Mouse (Mus musculus) spleen, adult 2 months (tissue): ENCODE results near the gene Kcnc3. TPM values are rescaled to one million over a fixed set of nuclear protein-coding genes. Genes with fewer than 3 reads are reported as not detected.

ENCODE experiments used
- DNase-seq, 2 experiments: peaks; one replicate each; pipeline versions ENCODE4 v3.0.0 to v3.0.0-alpha.2; 2012 to 2021; ENCODE audit warnings: low spot score in 2 of 2, low read depth in 1 of 2
- H3K27ac ChIP-seq: fragments of 200-500 bp; 2 replicates; pipeline ENCODE4 v1.5.1; 2012; ENCODE audit warnings: low read length, inconsistent platforms; ENCODE audit not compliant: insufficient read depth
- H3K27me3 ChIP-seq: fragments of 200-500 bp; 2 replicates; pipeline ENCODE4 v1.6.1; 2012; ENCODE audit warnings: mild to moderate bottlenecking, moderate library complexity, low read length, inconsistent platforms; ENCODE audit not compliant: control insufficient read depth, insufficient read depth
- H3K36me3 ChIP-seq: fragments of 200-500 bp; 2 replicates; pipeline ENCODE4 v1.6.1; 2012; ENCODE audit warnings: mild to moderate bottlenecking, low read length, inconsistent platforms; ENCODE audit not compliant: control insufficient read depth, insufficient read depth
- H3K4me1 ChIP-seq: fragments of 200-500 bp; 2 replicates; pipeline ENCODE4 v1.6.1; 2011; ENCODE audit warnings: inconsistent platforms; ENCODE audit not compliant: control insufficient read depth, insufficient read depth, insufficient read length
- H3K4me3 ChIP-seq: fragments of 200-500 bp; 2 replicates; pipeline ENCODE4 v1.5.1; 2011; ENCODE audit warnings: mild to moderate bottlenecking, inconsistent platforms; ENCODE audit not compliant: insufficient read depth, insufficient read length; ENCODE audit errors: extremely low read depth
- CTCF ChIP-seq: fragments of 200-500 bp; IDR thresholded peaks from 2 replicates; pipeline ENCODE4 v1.5.1; 2011; ENCODE audit warnings: mild to moderate bottlenecking, inconsistent platforms; ENCODE audit not compliant: insufficient read depth, insufficient read length, insufficient replicate concordance; ENCODE audit errors: extremely low read depth
- POLR2A ChIP-seq: fragments of 200-500 bp; IDR thresholded peaks from 2 replicates; pipeline ENCODE4 v1.6.1; 2011; ENCODE audit warnings: low read depth, low read length, inconsistent platforms
- WGBS: fragments of 180-500 bp; shearing (Covaris S2); methylation state at CpG from one replicate; pipeline ENCODE4 v1.1.7; 2018; 5-methylcytosine and 5-hydroxymethylcytosine counted together
- polyA plus RNA-seq: library from polyadenylated mRNA; depleted of rRNA; stranded (reverse); fragments of >200 nt; gene quantifications from 2 replicates; pipeline ENCODE4 v1.2.3, GENCODE M21; 2012; rRNA removed

Gene Kcnc3
- 3.5 and 4.2 TPM in 2 replicates for polyA plus RNA-seq

DNA sequence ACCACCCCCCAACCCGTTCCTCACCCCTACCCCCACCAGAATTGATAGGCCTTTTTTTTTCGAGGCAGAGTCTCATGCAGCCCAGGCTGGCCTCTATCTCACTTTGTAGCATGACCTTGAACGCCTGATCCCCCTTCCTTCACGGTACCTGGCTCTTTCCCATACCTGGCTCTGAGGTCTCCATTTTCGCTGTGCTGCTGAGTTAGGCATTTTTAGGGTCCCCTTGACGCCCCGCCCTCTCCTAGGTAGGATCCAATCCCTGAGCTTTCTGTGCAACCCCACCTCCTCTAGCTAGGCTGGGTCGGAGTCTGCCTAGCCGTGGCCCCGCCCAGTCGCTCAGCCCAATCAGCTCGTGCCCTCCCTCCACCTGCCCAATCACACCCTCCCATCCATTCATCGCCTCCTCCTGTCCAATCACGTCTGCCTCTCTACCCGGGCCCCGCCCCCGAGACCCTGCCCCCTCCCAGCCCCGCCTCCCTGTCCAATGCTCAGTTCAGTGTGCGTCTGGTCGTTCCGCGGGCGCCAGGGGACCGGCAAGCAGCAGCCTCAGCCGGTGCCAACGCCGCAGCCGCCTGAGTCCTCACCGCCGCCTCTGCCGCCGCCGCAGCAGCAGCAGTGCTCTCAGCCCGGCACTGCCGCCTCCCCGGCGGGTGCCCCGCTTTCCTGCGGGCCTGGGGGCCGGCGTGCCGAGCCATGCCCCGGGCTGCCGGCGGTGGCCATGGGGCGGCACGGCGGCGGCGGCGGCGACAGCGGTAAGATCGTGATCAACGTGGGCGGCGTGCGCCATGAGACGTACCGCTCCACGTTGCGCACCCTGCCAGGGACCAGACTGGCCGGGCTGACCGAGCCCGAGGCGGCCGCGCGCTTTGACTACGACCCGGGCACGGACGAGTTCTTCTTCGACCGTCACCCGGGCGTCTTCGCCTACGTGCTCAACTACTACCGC is at the start of gene Kcnc3:
Gene Kcnc3, plus strand, starts transcription at position 263 of the 946 bp plus-strand sequence.
- TF ChIP-seq POLR2A (peak; percentile 68), CTCF (no peak)
- Histone ChIP-seq H3K27ac (no peak within 1 kb of the TSS), H3K4me3 (peak within 1 kb of the TSS; percentile 56), H3K27me3 (peaks cover 14% of the 10 kb centered on the region), H3K4me1 (peaks cover 28% of the 10 kb centered on the region), H3K36me3 (no peaks in the 10 kb centered on the region)
- peak; percentile 87 to 92 for DNase-seq
- 1% methylated on average over 80 of the region's 80 CpGs for WGBS

GRCm38 (mm10) chr7:44542555-44542954 is 47.9 kb upstream of the Kcnc3 start:
- TF ChIP-seq CTCF (no peak), POLR2A (no peak)
- no peak overlapping the region for H3K27ac ChIP-seq
- no peaks in the 10 kb centered on the region for H3K27me3 ChIP-seq
- no peak overlapping the region for H3K4me3 ChIP-seq
- no peak for DNase-seq
- WGBS, result 76% methylated on average over 11 of the region's 11 CpGs
- H3K4me1 ChIP-seq, result peaks cover 9% of the 10 kb centered on the region; the same call in 1 of the 2 replicates
- H3K36me3 ChIP-seq, result peaks cover 49% of the 10 kb centered on the region

DNA sequence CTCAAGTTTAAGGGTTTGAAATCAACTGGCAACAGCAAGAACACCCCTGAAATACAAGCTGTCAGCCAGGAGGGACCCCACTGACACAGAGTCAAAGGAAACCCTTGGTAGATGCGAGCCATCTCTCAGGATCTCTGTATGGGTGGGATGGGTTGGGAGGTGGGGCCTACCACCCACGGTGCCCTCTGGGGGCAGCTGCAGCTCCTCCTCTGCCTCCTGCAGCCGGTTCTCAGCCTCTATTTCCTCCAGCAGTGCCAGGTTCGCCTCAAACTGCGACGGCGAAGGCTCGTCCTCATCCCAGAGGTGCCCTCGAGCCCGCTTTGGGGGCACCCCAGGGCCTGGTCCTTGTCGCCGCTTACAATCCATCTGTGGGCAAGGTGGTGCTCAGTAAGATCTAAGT is 47.4 kb upstream of the Kcnc3 start:
- peaks cover 44% of the 10 kb centered on the region for H3K36me3 ChIP-seq

GRCm38 (mm10) chr7:44546274-44546673 is 44.2 kb upstream of the Kcnc3 start:
- H3K4me3 ChIP-seq, result no peak overlapping the region
- 0 out of 2 replicates have a peak overlapping the region, but pooled peaks have one; percentile 4 for H3K27ac ChIP-seq
- H3K36me3 ChIP-seq, result peaks cover 34% of the 10 kb centered on the region
- peaks cover 12% of the 10 kb centered on the region; the same call in 1 of the 2 replicates for H3K4me1 ChIP-seq
- TF ChIP-seq CTCF (no peak), POLR2A (no peak)
- no peak for DNase-seq
- H3K27me3 ChIP-seq, result no peaks in the 10 kb centered on the region
- WGBS, result 54% methylated on average over 3 of the region's 3 CpGs

More for the DNA sequence above, 47.4 kb upstream of the Kcnc3 start:
- H3K4me1 ChIP-seq, result peaks cover 12% of the 10 kb centered on the region; the same call in 1 of the 2 replicates
- H3K27me3 ChIP-seq, result no peaks in the 10 kb centered on the region
- no peak overlapping the region for H3K27ac ChIP-seq
- DNase-seq, result no peak
- WGBS, result 82% methylated on average over 12 of the region's 12 CpGs
- TF ChIP-seq CTCF (no peak), POLR2A (no peak)
- no peak overlapping the region for H3K4me3 ChIP-seq

DNA sequence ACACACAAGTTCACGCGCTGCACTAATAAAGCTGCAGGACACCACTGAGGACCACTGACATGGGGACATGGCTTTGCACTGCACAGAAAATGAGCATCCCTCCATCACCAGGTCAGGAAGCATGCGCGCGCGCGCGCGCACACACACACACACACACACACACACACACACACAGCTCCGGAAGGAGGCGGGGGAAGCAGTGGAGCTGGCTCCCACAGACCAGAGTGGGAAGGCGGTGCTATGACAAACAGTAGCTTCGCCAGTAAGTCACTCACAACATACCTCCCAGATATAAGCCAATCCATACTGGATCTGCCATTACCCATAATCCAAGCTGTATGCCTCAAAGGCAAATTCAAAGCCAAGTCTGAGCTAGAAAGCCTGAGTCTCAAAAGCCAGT is 43.4 kb upstream of the Kcnc3 start:
- Histone ChIP-seq H3K27me3 (no peaks in the 10 kb centered on the region), H3K27ac (peak overlapping the region; percentile 84), H3K4me3 (peak overlapping the region; percentile 89; the same call in 1 of the 2 replicates), H3K36me3 (peaks cover 34% of the 10 kb centered on the region), H3K4me1 (peaks cover 12% of the 10 kb centered on the region; the same call in 1 of the 2 replicates)
- no peak for DNase-seq
- TF ChIP-seq CTCF (no peak), POLR2A (no peak)
- WGBS, result 54% methylated on average over 13 of the region's 13 CpGs

- H3K36me3 ChIP-seq, result peaks cover 32% of the 10 kb centered on the region
- peak overlapping the region; percentile 84 for H3K27ac ChIP-seq
- H3K4me3 ChIP-seq, result peak overlapping the region; percentile 89
- WGBS, result 14% methylated on average over 5 of the region's 5 CpGs
- no peak for DNase-seq
- no peak for TF ChIP-seq CTCF
- H3K27me3 ChIP-seq, result no peaks in the 10 kb centered on the region
- H3K4me1 ChIP-seq, result peaks cover 12% of the 10 kb centered on the region; the same call in 1 of the 2 replicates
These were observed 42.7 kb upstream of the Kcnc3 start for GRCm38 (mm10) chr7:44547725-44548124.
